Mouse (Mus musculus) midbrain, embryonic 16.5 days (tissue): ENCODE data around the gene Syt16. TPM values are rescaled to one million over a fixed set of nuclear protein-coding genes. Genes with fewer than 3 reads are reported as not detected.
A peak's percentile ranks its signal among the peaks of the same experiment; 100 is the strongest.

Experiments used
- ATAC-seq: fragments of 200-750 bp; cut with Nextera tagmentation; 2 replicates; pipeline ENCODE4 v1.8.0; 2017; ENCODE audit warnings: moderate TSS enrichment
- H3K27ac ChIP-seq: fragments of 300-500 bp; sonication (generic); 2 replicates; pipeline ENCODE4 v1.5.1; 2014; ENCODE audit warnings: mild to moderate bottlenecking, low read length, mixed read lengths
- H3K27me3 ChIP-seq: fragments of 300-500 bp; sonication (generic); 2 replicates; pipeline ENCODE4 v1.6.1; 2014; ENCODE audit warnings: low read depth, low read length, mixed read lengths; ENCODE audit not compliant: control insufficient read depth, insufficient read depth
- H3K36me3 ChIP-seq: fragments of 300-500 bp; sonication (generic); 2 replicates; pipeline ENCODE4 v1.6.1; 2014; ENCODE audit warnings: mild to moderate bottlenecking, low read length, moderate library complexity, mixed read lengths; ENCODE audit not compliant: control insufficient read depth, insufficient read depth
- H3K4me1 ChIP-seq: fragments of 300-500 bp; sonication (generic); 2 replicates; pipeline ENCODE4 v1.6.1; 2014; ENCODE audit warnings: mild to moderate bottlenecking, low read length, mixed read lengths; ENCODE audit not compliant: control insufficient read depth, insufficient read depth
- H3K4me2 ChIP-seq: fragments of 300-500 bp; sonication (generic); 2 replicates; pipeline ENCODE4 v1.6.1; 2014; ENCODE audit warnings: mild to moderate bottlenecking, low read length, mixed read lengths
- H3K4me3 ChIP-seq: fragments of 300-500 bp; sonication (generic); 2 replicates; pipeline ENCODE4 v1.5.1; 2014; ENCODE audit warnings: low read depth, mild to moderate bottlenecking, low read length, moderate library complexity, mixed read lengths
- H3K9ac ChIP-seq: fragments of 300-500 bp; sonication (generic); 2 replicates; pipeline ENCODE4 v1.6.1; 2014; ENCODE audit warnings: low read depth, low read length, mixed read lengths
- H3K9me3 ChIP-seq: fragments of 300-500 bp; sonication (generic); replicated peaks from 2 replicates; pipeline ENCODE4 v1.6.1; 2014; ENCODE audit warnings: mild to moderate bottlenecking, low read length, mixed read lengths; ENCODE audit not compliant: control insufficient read depth, poor library complexity, severe bottlenecking
- WGBS: fragments of 180-500 bp; shearing (Covaris S2); extraction: QIAGEN DNeasy Blood & Tissue Kit; methylation state at CpG from one replicate; pipeline ENCODE4 v1.1.7; 2014; 5-methylcytosine and 5-hydroxymethylcytosine counted together
- polyA plus RNA-seq: library from polyadenylated mRNA; unstranded; fragments of >200 nt; fragmentation: Nextera tagmentation; extraction: Ambion mirVana; gene quantifications from 2 replicates; pipeline ENCODE4 v1.2.1, GENCODE M21; 2015

Gene Syt16
- polyA plus RNA-seq, 1 experiment from 2014 or later: 101 TPM

DNA sequence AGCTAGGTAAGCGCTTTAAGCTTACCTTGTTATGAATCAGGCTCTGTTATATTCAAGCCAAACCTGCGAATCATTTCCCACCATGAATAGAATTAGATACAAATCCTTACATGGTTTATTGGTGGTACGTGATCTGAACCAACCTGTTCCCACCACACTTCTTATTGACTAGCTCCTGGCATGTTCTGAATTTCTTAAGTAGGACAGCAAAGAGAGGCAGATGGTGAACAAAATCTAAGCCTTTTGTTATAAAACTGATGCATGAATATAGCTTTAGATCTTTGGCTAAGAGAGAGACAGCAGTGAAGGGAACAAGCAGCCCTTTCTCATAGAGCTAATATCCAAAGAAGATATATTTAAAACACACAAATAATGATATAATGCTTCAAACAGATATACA lies 83.7 kb downstream of the Syt16 start:
- Histone ChIP-seq H3K9ac (no peak overlapping the region), H3K9me3 (no peaks in the 10 kb centered on the region; the same call in 1 of the 2 replicates), H3K36me3 (no peaks in the 10 kb centered on the region), H3K4me3 (no peak overlapping the region), H3K27ac (no peak overlapping the region), H3K4me2 (no peak overlapping the region), H3K4me1 (no peaks in the 10 kb centered on the region), H3K27me3 (no peaks in the 10 kb centered on the region)
- ATAC-seq: no peak
- 86% methylated on average over 3 of the region's 3 CpGs for WGBS

DNA sequence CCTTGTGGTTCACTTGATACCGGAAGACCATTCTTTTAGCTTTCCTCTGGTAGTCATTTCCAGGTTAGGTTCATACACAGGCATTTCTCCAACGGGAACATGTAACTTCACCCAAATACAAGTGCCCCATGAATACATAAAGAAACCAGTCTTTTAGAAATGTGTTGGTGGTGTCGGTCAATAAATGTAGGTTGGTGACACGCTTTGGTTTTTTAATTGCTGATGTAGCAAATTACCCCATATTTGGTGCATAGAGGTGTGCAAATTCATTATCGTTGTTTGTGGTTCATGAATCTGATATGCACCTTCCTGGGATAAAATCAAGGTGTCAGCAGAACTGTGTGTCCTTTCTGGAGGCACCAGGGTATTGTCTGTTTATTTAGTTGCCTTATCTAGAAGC lies 86.9 kb downstream of the Syt16 start:
- 98% methylated on average over 5 of the region's 5 CpGs for WGBS
- no peaks in the 10 kb centered on the region for H3K4me1 ChIP-seq

DNA sequence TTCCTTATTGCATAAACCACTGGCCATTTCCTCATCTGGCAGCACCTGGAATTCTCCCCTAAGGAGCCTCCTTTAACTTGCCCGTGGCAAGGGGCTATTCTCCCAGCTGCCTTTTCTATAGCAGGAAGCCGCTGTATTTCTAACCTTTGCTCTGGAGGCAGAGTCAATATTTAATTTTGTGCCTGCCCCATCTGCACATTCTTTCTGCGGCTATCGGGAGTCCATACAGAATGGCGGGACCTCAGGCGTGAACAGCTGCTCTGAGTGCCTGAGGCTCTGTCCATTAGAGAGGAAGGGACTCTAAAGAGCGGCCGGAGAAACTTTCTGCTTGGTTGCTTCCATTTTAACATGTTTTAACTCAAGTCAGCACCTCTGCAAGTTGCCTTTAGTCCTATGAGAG lies 89.6 kb downstream of the Syt16 start:
- H3K9ac ChIP-seq: no peak overlapping the region
- no peak overlapping the region for H3K4me3 ChIP-seq
- H3K27me3 ChIP-seq: no peaks in the 10 kb centered on the region
- no peak overlapping the region for H3K4me2 ChIP-seq
- WGBS: 55% methylated on average over 8 of the region's 8 CpGs
- H3K27ac ChIP-seq: no peak overlapping the region
- no peaks in the 10 kb centered on the region; the same call in 1 of the 2 replicates for H3K9me3 ChIP-seq
- H3K36me3 ChIP-seq: no peaks in the 10 kb centered on the region
- H3K4me1 ChIP-seq: peaks cover 3% of the 10 kb centered on the region; the same call in 1 of the 2 replicates
- no peak for ATAC-seq

More for the DNA sequence above, 86.9 kb downstream of the Syt16 start:
- Histone ChIP-seq H3K36me3 (no peaks in the 10 kb centered on the region), H3K9ac (no peak overlapping the region), H3K4me2 (no peak overlapping the region), H3K27ac (no peak overlapping the region), H3K9me3 (no peaks in the 10 kb centered on the region; the same call in 1 of the 2 replicates), H3K27me3 (no peaks in the 10 kb centered on the region), H3K4me3 (no peak overlapping the region)
- ATAC-seq: no peak

DNA sequence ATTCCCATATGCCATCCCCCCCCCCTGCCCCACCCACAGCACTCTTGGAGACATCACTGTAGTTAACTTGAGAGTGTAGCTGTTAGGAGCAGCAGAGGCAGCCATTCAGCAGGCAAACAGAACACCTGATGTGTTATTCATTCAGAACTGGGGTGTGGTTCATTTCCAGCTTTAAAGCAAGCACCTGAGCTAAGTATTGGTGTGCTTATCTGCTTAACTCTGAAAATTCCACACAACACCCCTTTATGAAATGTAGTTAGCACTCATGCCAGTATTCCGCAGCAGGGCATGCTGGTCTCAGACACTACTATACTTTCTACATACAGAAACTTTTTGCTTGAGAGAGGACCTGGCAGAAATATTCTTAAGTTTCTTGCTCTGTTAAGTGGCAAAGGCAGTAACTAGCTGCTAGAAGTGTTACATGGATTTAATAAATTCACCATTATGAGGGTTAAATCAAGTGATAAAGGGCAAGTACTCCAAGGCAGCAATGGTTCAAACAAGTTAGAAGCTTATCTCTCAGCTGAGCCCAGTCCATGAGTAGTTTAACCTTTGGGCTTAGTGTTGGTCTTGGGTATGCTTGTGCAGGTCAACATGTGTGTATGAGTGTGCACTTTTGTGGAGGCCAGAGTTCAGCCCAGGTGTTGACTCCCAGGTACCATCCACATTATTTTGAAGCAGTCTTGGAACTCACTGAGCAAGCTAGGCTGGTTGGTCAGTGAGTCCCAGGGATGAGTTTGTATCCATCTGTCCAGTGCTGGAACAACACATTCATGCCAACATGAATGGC lies 92.1 kb downstream of the Syt16 start:
- Histone ChIP-seq H3K4me2 (no peak overlapping the region), H3K4me1 (peaks cover 13% of the 10 kb centered on the region; the same call in 1 of the 2 replicates), H3K9ac (no peak overlapping the region), H3K4me3 (no peak overlapping the region), H3K27me3 (no peaks in the 10 kb centered on the region), H3K27ac (no peak overlapping the region), H3K36me3 (no peaks in the 10 kb centered on the region), H3K9me3 (no peaks in the 10 kb centered on the region; the same call in 1 of the 2 replicates)
- ATAC-seq: no peak
- WGBS: 100% methylated on average over 1 of the region's 1 CpGs

DNA sequence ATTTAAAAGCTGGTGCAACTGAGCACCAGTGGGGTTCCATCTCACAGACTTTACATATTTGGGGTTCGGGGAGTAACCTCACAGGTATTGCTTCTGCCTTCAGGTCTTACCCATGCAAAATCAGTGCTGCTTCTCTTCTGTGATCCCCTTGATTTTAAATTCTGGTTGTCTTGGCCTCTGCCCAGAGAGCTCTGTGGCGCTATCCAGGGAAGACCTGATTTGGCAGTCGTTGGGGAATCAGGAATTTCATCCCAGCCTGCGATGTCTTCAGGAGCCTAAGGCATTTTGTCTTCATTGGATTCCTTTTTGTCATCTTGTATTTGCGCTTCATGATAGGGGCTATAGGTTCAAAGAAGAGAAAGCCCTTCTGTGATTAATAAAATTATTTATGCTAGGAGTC lies 95.1 kb downstream of the Syt16 start:
- Histone ChIP-seq H3K27me3 (no peaks in the 10 kb centered on the region), H3K4me2 (no peak overlapping the region), H3K4me1 (peaks cover 17% of the 10 kb centered on the region; the same call in 1 of the 2 replicates), H3K9ac (no peak overlapping the region), H3K9me3 (no peaks in the 10 kb centered on the region), H3K4me3 (no peak overlapping the region), H3K36me3 (no peaks in the 10 kb centered on the region), H3K27ac (peak overlapping the region; percentile 35)
- ATAC-seq: peak; percentile 30; the same call in 1 of the 2 replicates
- WGBS: 48% methylated on average over 5 of the region's 5 CpGs

DNA sequence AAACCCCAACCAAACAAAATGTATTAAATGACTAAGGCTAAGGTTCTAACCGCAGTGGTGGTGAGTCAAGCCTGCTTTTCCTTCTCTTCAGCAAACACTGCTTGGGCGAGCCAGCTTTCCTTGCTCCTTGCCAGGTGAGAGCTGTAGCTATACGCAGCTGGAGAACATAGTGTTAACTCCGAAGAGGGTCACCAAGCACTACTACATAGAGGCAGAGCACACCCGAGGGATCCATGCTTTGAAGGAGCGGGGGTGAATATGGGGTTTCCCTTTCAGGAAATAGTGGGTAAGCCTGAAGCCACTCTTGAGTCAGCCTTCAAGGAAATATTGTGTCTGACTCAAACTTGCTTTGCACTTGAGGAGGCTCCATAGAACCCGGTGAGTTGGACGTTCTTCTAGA lies 95.6 kb downstream of the Syt16 start:
- ATAC-seq: no peak

DNA sequence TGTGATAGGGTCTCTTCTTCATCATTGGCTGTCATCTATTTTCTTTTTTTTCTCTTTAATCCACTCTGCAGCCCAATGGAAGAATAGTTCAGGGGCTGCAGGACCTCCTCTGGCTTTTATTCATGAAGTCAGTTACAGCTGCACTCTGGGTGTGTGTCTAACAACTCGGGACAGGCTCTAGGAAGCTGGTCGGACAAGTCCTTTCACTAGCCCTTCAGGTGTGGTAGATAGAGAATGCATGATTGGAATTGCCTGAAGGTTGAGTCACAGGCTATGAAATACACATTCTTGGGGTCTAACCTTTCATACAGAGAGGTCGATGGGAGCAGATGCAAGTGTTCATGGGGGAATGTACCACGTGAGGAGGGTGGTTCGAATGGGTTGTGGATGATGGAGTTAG lies 97.2 kb downstream of the Syt16 start:
- no peaks in the 10 kb centered on the region for H3K27me3 ChIP-seq
- H3K4me1 ChIP-seq: peaks cover 31% of the 10 kb centered on the region
- H3K4me2 ChIP-seq: no peak overlapping the region
- WGBS: 87% methylated on average over 5 of the region's 5 CpGs
- H3K9ac ChIP-seq: no peak overlapping the region
- ATAC-seq: no peak
- no peak overlapping the region for H3K27ac ChIP-seq
- no peaks in the 10 kb centered on the region for H3K36me3 ChIP-seq
- no peak overlapping the region for H3K4me3 ChIP-seq
- H3K9me3 ChIP-seq: no peaks in the 10 kb centered on the region

More for the DNA sequence above, 95.6 kb downstream of the Syt16 start:
- Histone ChIP-seq H3K36me3 (no peaks in the 10 kb centered on the region), H3K27ac (no peak overlapping the region; the same call in 1 of the 2 replicates), H3K9me3 (no peaks in the 10 kb centered on the region), H3K4me1 (peaks cover 17% of the 10 kb centered on the region; the same call in 1 of the 2 replicates), H3K4me3 (no peak overlapping the region), H3K27me3 (no peaks in the 10 kb centered on the region), H3K4me2 (no peak overlapping the region), H3K9ac (no peak overlapping the region)
- 84% methylated on average over 8 of the region's 8 CpGs for whole genome bisulfite sequencing

DNA sequence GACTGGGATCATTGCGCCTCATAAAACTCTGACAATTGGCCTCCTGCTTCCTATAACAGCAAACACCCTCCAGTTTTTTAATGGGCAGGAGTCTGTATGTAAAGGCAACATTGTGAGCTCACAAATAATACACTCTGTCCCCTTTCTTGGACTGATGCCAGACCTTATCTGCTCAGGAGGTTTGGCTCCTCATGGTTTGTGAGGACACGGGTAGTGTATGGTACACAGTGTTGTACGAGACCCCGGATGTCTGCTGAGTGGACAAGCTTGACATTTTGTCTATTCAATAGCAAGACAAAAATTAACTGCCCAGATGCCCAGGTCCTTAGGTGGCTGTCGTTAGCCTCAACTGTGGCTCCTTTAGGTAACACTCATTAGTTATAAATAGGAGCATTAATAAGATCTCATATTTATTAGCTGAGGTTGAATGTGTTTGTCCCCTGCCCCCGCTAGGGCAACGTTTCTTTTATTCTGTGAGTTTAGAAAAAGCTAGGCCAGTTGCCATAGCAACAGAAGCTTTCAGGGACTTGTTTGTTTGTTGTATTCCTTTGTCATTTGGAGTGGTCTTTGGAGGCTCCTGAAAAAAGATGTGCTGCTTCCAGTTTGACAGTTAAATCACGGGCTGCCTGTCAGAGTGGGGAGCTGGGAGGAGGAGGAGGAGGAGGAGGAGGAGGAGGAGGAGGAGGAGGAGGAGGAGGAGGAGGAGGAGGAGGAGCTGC lies 101.3 kb downstream of the Syt16 start:
- Histone ChIP-seq H3K4me3 (no peak overlapping the region), H3K36me3 (no peaks in the 10 kb centered on the region), H3K27ac (peak overlapping the region; percentile 65), H3K4me1 (peaks cover 20% of the 10 kb centered on the region), H3K4me2 (no peak overlapping the region), H3K27me3 (no peaks in the 10 kb centered on the region), H3K9me3 (no peaks in the 10 kb centered on the region), H3K9ac (no peak overlapping the region)
- 0 out of 2 replicates have a peak, but pooled peaks have one; percentile 49 for ATAC-seq
- WGBS: 21% methylated on average over 8 of the region's 8 CpGs
